In genomic region chr3:63928878-63929859, GRCm38 (mm10) we compare ENCODE assay signal across 7 mouse cellular contexts. TPM values are rescaled to one million over a fixed set of nuclear protein-coding genes. Genes with fewer than 3 reads are reported as not detected.
A peak's percentile ranks its signal among the peaks of the same experiment; 100 is the strongest.
DNase-seq lines count a peak whose midpoint lies in the region; ATAC-seq lines count a peak whose summit lies in the region.

E130311K13Rik (minus strand) TSS chr3:63929472.

- ATAC-seq in granulocyte monocyte progenitor cell, adult 5-6 weeks (replicated peaks; ENCODE audit: poor library complexity, severe bottlenecking) = peak; percentile 99
- peak; percentile 98 for ATAC-seq in midbrain, embryonic 13.5 days

- H3K9me3 ChIP-seq in embryonic facial prominence, embryonic 10.5 days = no peaks in the 10 kb centered on the region
- H3K9me3 ChIP-seq in limb, embryonic 10.5 days (replicated peaks) = no peaks in the 10 kb centered on the region
- H3K9me3 ChIP-seq in midbrain, embryonic 13.5 days = no peaks in the 10 kb centered on the region

- H3K4me2 ChIP-seq in midbrain, embryonic 13.5 days (replicated peaks) = peak within 1 kb of the TSS; percentile 67

- H3K9ac ChIP-seq in midbrain, embryonic 13.5 days (replicated peaks) = peak within 1 kb of the TSS; percentile 88

- no peaks in the 10 kb centered on the region for H3K36me3 ChIP-seq in embryonic facial prominence, embryonic 10.5 days (replicated peaks)
- H3K36me3 ChIP-seq in limb, embryonic 10.5 days = no peaks in the 10 kb centered on the region
- H3K36me3 ChIP-seq in midbrain, embryonic 13.5 days = no peaks in the 10 kb centered on the region

- WGBS in embryonic facial prominence, embryonic 10.5 days = 5% methylated on average over 48 of the region's 48 CpGs
- 6% methylated on average over 48 of the region's 48 CpGs for WGBS in limb, embryonic 10.5 days
- WGBS in midbrain, embryonic 13.5 days = 5% methylated on average over 48 of the region's 48 CpGs

- DNase-seq in adrenal gland, postnatal 10 days = peak; percentile 98
- DNase-seq in embryonic facial prominence, embryonic 10.5 days (ENCODE audit: low spot score) = peak; percentile 91
- peak; percentile 89 for DNase-seq in kidney, adult 11 months
- peak; percentile 93 for DNase-seq in limb, embryonic 10.5 days (ENCODE audit: low spot score)
- DNase-seq in spleen, adult 12 weeks (ENCODE audit: low spot score) = peak; percentile 80

- H3K27me3 ChIP-seq in embryonic facial prominence, embryonic 10.5 days (replicated peaks; ENCODE audit: low read depth, poor library complexity, severe bottlenecking) = no peaks in the 10 kb centered on the region
- H3K27me3 ChIP-seq in limb, embryonic 10.5 days (ENCODE audit: low read depth, poor library complexity, severe bottlenecking) = no peaks in the 10 kb centered on the region
- H3K27me3 ChIP-seq in midbrain, embryonic 13.5 days = no peaks in the 10 kb centered on the region

- H3K4me1 ChIP-seq in embryonic facial prominence, embryonic 10.5 days = peaks cover 7% of the 10 kb centered on the region; the same call in 1 of the 2 replicates
- peaks cover 6% of the 10 kb centered on the region for H3K4me1 ChIP-seq in limb, embryonic 10.5 days
- no peaks in the 10 kb centered on the region for H3K4me1 ChIP-seq in midbrain, embryonic 13.5 days (replicated peaks)

- H3K27ac ChIP-seq in embryonic facial prominence, embryonic 10.5 days (replicated peaks) = peak within 1 kb of the TSS; percentile 98
- H3K27ac ChIP-seq in limb, embryonic 10.5 days = peak within 1 kb of the TSS; percentile 98
- peak within 1 kb of the TSS; percentile 80 for H3K27ac ChIP-seq in midbrain, embryonic 13.5 days

- peak within 1 kb of the TSS; percentile 83 for H3K4me3 ChIP-seq in embryonic facial prominence, embryonic 10.5 days
- H3K4me3 ChIP-seq in limb, embryonic 10.5 days = peak within 1 kb of the TSS; percentile 75
- peak within 1 kb of the TSS; percentile 69 for H3K4me3 ChIP-seq in midbrain, embryonic 13.5 days (replicated peaks)

RNA-seq across cellular contexts. Expression of gene E130311K13Rik, which starts in this region (rescaled TPM):
- 10 to 100 TPM; 10.2 to 13.5 TPM for total RNA-seq in adrenal gland, postnatal 10 days (2021)
- 2.0 and 2.9 TPM in 2 replicates for polyA plus RNA-seq in embryonic facial prominence, embryonic 10.5 days (2016; fragmentation: Nextera tagmentation; extraction: Ambion mirVana)
- total RNA-seq in granulocyte monocyte progenitor cell, adult 5-6 weeks (2014; fragmentation: Nextera tagmentation) = 1.6 and 2.7 TPM in 2 replicates
- 4.8 and 6.2 TPM in 2 replicates for total RNA-seq in granulocyte monocyte progenitor cell, adult 5-6 weeks (2017)
- polyA plus RNA-seq in limb, embryonic 10.5 days (2016; fragmentation: Nextera tagmentation; extraction: Ambion mirVana) = 2.6 and 3.3 TPM in 2 replicates
- 4.1 and 4.5 TPM in 2 replicates for polyA plus RNA-seq in midbrain, embryonic 13.5 days (2015; fragmentation: Nextera tagmentation; extraction: Ambion mirVana)

Comparison
In these comparisons a context has a peak if more than half of its experiments do, and no peak if none do; other contexts are left out.
1. Peak in every context shown above with its lines: DNase-seq, ATAC-seq, H3K4me3 ChIP-seq and H3K27ac ChIP-seq.